Mouse (Mus musculus): Measurements from ENCODE around the gene Gm20441. TPM values are rescaled to one million over a fixed set of nuclear protein-coding genes. Genes with fewer than 3 reads are reported as not detected.

The Gm20441 gene
- total RNA-seq, 2 experiments from 2014 or later: not detected

GRCm38 (mm10) chr10:75725449-75725848 is 55.3 kb downstream of the Gm20441 start:
- ATAC-seq (replicated peaks; ENCODE audit: low FRiP score, low TSS enrichment, poor library complexity, severe bottlenecking): no peak

Other genes with a start within 250 kb of the Gm20441 start
- gene Lrrc75b, start 220.6 kb downstream of the Gm20441 start, total RNA-seq (2014; fragmentation: Nextera tagmentation): 0.07 TPM in 1 of 2 replicates, not detected in the other
- gene Lrrc75b, start 220.6 kb downstream of the Gm20441 start, total RNA-seq (2017): not detected in 2 replicates
- 3.3 TPM in 1 of 2 replicates, not detected in the other for gene Ggt1, start 219.3 kb downstream of the Gm20441 start, total RNA-seq (2014; fragmentation: Nextera tagmentation)
- not detected in 2 replicates for gene Ggt1, start 219.3 kb downstream of the Gm20441 start, total RNA-seq (2017)
- gene Ggt5, start 191.6 kb downstream of the Gm20441 start, total RNA-seq (2014; fragmentation: Nextera tagmentation): 0.52 and 0.67 TPM in 2 replicates
- 0.70 and 2.7 TPM in 2 replicates for gene Ggt5, start 191.6 kb downstream of the Gm20441 start, total RNA-seq (2017)
- gene Susd2, start 136.9 kb downstream of the Gm20441 start, total RNA-seq (2014; fragmentation: Nextera tagmentation): 2.3 and 4.8 TPM in 2 replicates
- 0.69 and 0.94 TPM in 2 replicates for gene Susd2, start 136.9 kb downstream of the Gm20441 start, total RNA-seq (2017)
- gene Cabin1, start 16.6 kb downstream of the Gm20441 start, total RNA-seq (2014; fragmentation: Nextera tagmentation): 71.3 and 96.2 TPM in 2 replicates
- 25.5 and 33.5 TPM in 2 replicates for gene Cabin1, start 16.6 kb downstream of the Gm20441 start, total RNA-seq (2017)
- gene Ddt, start 7.5 kb downstream of the Gm20441 start, total RNA-seq (2014; fragmentation: Nextera tagmentation): 41.3 and 45.6 TPM in 2 replicates
- gene Ddt, start 7.5 kb downstream of the Gm20441 start, total RNA-seq (2017): 39.1 and 49.7 TPM in 2 replicates
- gene Gstt3, start 460 bp upstream of the Gm20441 start, total RNA-seq (2014; fragmentation: Nextera tagmentation): 2.0 and 2.7 TPM in 2 replicates
- gene Gstt3, start 460 bp upstream of the Gm20441 start, total RNA-seq (2017): 3.0 TPM in 1 of 2 replicates, not detected in the other
- 0.49 and 2.5 TPM in 2 replicates for gene Gstt1, start 17.6 kb upstream of the Gm20441 start, total RNA-seq (2014; fragmentation: Nextera tagmentation)
- gene Gstt1, start 17.6 kb upstream of the Gm20441 start, total RNA-seq (2017): 1.4 and 2.1 TPM in 2 replicates
- not detected in 2 replicates for gene Gstt4, start 41.6 kb upstream of the Gm20441 start, total RNA-seq (2014; fragmentation: Nextera tagmentation)
- 0.65 TPM in 1 of 2 replicates, not detected in the other for gene Gstt4, start 41.6 kb upstream of the Gm20441 start, total RNA-seq (2017)
- gene Gstt2, start 56.5 kb upstream of the Gm20441 start, total RNA-seq (2014; fragmentation: Nextera tagmentation): 9.3 and 15.1 TPM in 2 replicates
- gene Gstt2, start 56.5 kb upstream of the Gm20441 start, total RNA-seq (2017): 10.0 and 24.9 TPM in 2 replicates
- 591 and 602 TPM in 2 replicates for gene Mif, start 79.3 kb upstream of the Gm20441 start, total RNA-seq (2014; fragmentation: Nextera tagmentation)
- 419 and 579 TPM in 2 replicates for gene Mif, start 79.3 kb upstream of the Gm20441 start, total RNA-seq (2017)
- 1.7 TPM in 1 of 2 replicates, not detected in the other for gene Derl3, start 112.5 kb upstream of the Gm20441 start, total RNA-seq (2014; fragmentation: Nextera tagmentation)
- gene Derl3, start 112.5 kb upstream of the Gm20441 start, total RNA-seq (2017): 0.69 TPM in 1 of 2 replicates, not detected in the other
- 98.4 and 103 TPM in 2 replicates for gene Smarcb1, start 140.7 kb upstream of the Gm20441 start, total RNA-seq (2014; fragmentation: Nextera tagmentation)
- gene Smarcb1, start 140.7 kb upstream of the Gm20441 start, total RNA-seq (2017): 54.5 and 69.3 TPM in 2 replicates
- gene Chchd10, start 152.2 kb upstream of the Gm20441 start, total RNA-seq (2014; fragmentation: Nextera tagmentation): 177 and 314 TPM in 2 replicates
- gene Chchd10, start 152.2 kb upstream of the Gm20441 start, total RNA-seq (2017): 74.0 and 119 TPM in 2 replicates
- 0.96 and 1.9 TPM in 2 replicates for gene Mmp11, start 155.5 kb upstream of the Gm20441 start, total RNA-seq (2014; fragmentation: Nextera tagmentation)
- not detected in 2 replicates for gene Mmp11, start 155.5 kb upstream of the Gm20441 start, total RNA-seq (2017)
- 1.8 and 3.6 TPM in 2 replicates for gene Gm867, start 159.7 kb upstream of the Gm20441 start, total RNA-seq (2014; fragmentation: Nextera tagmentation)
- gene Gm867, start 159.7 kb upstream of the Gm20441 start, total RNA-seq (2017): not detected in 2 replicates
- 6.1 and 35.6 TPM in 2 replicates for gene Vpreb3, start 162.1 kb upstream of the Gm20441 start, total RNA-seq (2014; fragmentation: Nextera tagmentation)
- not detected in 2 replicates for gene Vpreb3, start 162.1 kb upstream of the Gm20441 start, total RNA-seq (2017)
- gene Gm5134, start 173.6 kb upstream of the Gm20441 start, total RNA-seq (2014; fragmentation: Nextera tagmentation): 0.12 and 1.4 TPM in 2 replicates
- gene Gm5134, start 173.6 kb upstream of the Gm20441 start, total RNA-seq (2017): 0.38 TPM in 1 of 2 replicates, not detected in the other

Measured in megakaryocyte-erythroid progenitor cell, adult 5-6 weeks (primary cell).